Mouse (Mus musculus) forebrain, embryonic 12.5 days (tissue): ENCODE measurements around the gene Fbxl5. TPM values are rescaled to one million over a fixed set of nuclear protein-coding genes. Genes with fewer than 3 reads are reported as not detected.

ENCODE experiments used
- ATAC-seq: fragments of 200-750 bp; cut with Nextera tagmentation; 2 replicates; pipeline ENCODE4 v1.8.0; 2017; ENCODE audit warnings: moderate TSS enrichment; ENCODE audit not compliant: low FRiP score
- H3K27ac ChIP-seq: fragments of 300-500 bp; sonication (generic); 2 replicates; pipeline ENCODE4 v1.5.1; 2016; ENCODE audit warnings: mild to moderate bottlenecking
- H3K27me3 ChIP-seq: fragments of 300-500 bp; sonication (generic); 2 replicates; pipeline ENCODE4 v1.6.1; 2016; ENCODE audit warnings: mild to moderate bottlenecking
- H3K36me3 ChIP-seq: fragments of 300-500 bp; sonication (generic); replicated peaks from 2 replicates; pipeline ENCODE4 v1.6.1; 2016; ENCODE audit warnings: mild to moderate bottlenecking
- H3K4me1 ChIP-seq: fragments of 300-500 bp; sonication (generic); 2 replicates; pipeline ENCODE4 v1.6.1; 2016
- H3K4me2 ChIP-seq: fragments of 300-500 bp; sonication (generic); 2 replicates; pipeline ENCODE4 v1.6.1; 2016; ENCODE audit warnings: mild to moderate bottlenecking, moderate library complexity
- H3K4me3 ChIP-seq: fragments of 300-500 bp; sonication (generic); replicated peaks from 2 replicates; pipeline ENCODE4 v1.5.1; 2016; ENCODE audit warnings: mild to moderate bottlenecking
- H3K9ac ChIP-seq: fragments of 300-500 bp; sonication (generic); 2 replicates; pipeline ENCODE4 v1.6.1; 2016; ENCODE audit warnings: mild to moderate bottlenecking
- H3K9me3 ChIP-seq: fragments of 300-500 bp; sonication (generic); 2 replicates; pipeline ENCODE4 v1.6.1; 2016
- WGBS: fragments of 180-500 bp; shearing (Covaris S2); methylation state at CpG from one replicate; pipeline ENCODE4 v1.1.7; 2016; 5-methylcytosine and 5-hydroxymethylcytosine counted together
- polyA plus RNA-seq: library from polyadenylated mRNA; unstranded; fragments of >200 nt; fragmentation: Nextera tagmentation; extraction: Ambion mirVana; gene quantifications from 2 replicates; pipeline ENCODE4 v1.2.1, GENCODE M21; 2016

Fbxl5 gene
- polyA plus RNA-seq, 1 experiment from 2014 or later = 70.1 TPM

GRCm38 (mm10) chr5:43848275-43848674, 26.8 kb upstream of the Fbxl5 start:
- Histone ChIP-seq H3K4me1 (no peaks in the 10 kb centered on the region; the same call in 1 of the 2 replicates), H3K36me3 (no peaks in the 10 kb centered on the region), H3K27ac (no peak overlapping the region), H3K4me3 (no peak overlapping the region), H3K9ac (no peak overlapping the region), H3K4me2 (no peak overlapping the region), H3K27me3 (no peaks in the 10 kb centered on the region), H3K9me3 (no peaks in the 10 kb centered on the region)
- WGBS = 85% methylated on average over 3 of the region's 3 CpGs
- no peak for ATAC-seq

GRCm38 (mm10) chr5:43847555-43847954, 26.1 kb upstream of the Fbxl5 start:
- Histone ChIP-seq H3K27ac (no peak overlapping the region), H3K27me3 (no peaks in the 10 kb centered on the region), H3K9ac (no peak overlapping the region), H3K4me1 (no peaks in the 10 kb centered on the region; the same call in 1 of the 2 replicates), H3K4me3 (no peak overlapping the region), H3K9me3 (no peaks in the 10 kb centered on the region), H3K4me2 (no peak overlapping the region), H3K36me3 (no peaks in the 10 kb centered on the region)
- no peak for ATAC-seq

GRCm38 (mm10) chr5:43846227-43846626, 24.8 kb upstream of the Fbxl5 start:
- no peak overlapping the region for H3K4me2 ChIP-seq
- H3K4me3 ChIP-seq = no peak overlapping the region
- no peaks in the 10 kb centered on the region for H3K36me3 ChIP-seq
- no peaks in the 10 kb centered on the region for H3K27me3 ChIP-seq
- H3K9ac ChIP-seq = no peak overlapping the region
- WGBS = 15% methylated on average over 2 of the region's 2 CpGs
- no peak for ATAC-seq
- no peaks in the 10 kb centered on the region; the same call in 1 of the 2 replicates for H3K4me1 ChIP-seq
- H3K27ac ChIP-seq = no peak overlapping the region
- no peaks in the 10 kb centered on the region for H3K9me3 ChIP-seq

GRCm38 (mm10) chr5:43845646-43846045, 24.2 kb upstream of the Fbxl5 start:
- 57% methylated on average over 1 of the region's 1 CpGs for WGBS
- no peaks in the 10 kb centered on the region for H3K36me3 ChIP-seq
- no peaks in the 10 kb centered on the region; the same call in 1 of the 2 replicates for H3K4me1 ChIP-seq
- no peaks in the 10 kb centered on the region for H3K9me3 ChIP-seq
- no peaks in the 10 kb centered on the region for H3K27me3 ChIP-seq
- H3K27ac ChIP-seq = no peak overlapping the region
- ATAC-seq = no peak
- H3K4me2 ChIP-seq = no peak overlapping the region
- H3K9ac ChIP-seq = no peak overlapping the region
- H3K4me3 ChIP-seq = no peak overlapping the region

- H3K4me2 ChIP-seq = no peak overlapping the region
- no peak overlapping the region for H3K4me3 ChIP-seq
- H3K27ac ChIP-seq = no peak overlapping the region
- H3K9ac ChIP-seq = no peak overlapping the region
- H3K27me3 ChIP-seq = no peaks in the 10 kb centered on the region
- no peaks in the 10 kb centered on the region for H3K36me3 ChIP-seq
- no peak for ATAC-seq
- 87% methylated on average over 5 of the region's 5 CpGs for WGBS
- H3K9me3 ChIP-seq = no peaks in the 10 kb centered on the region
- no peaks in the 10 kb centered on the region; the same call in 1 of the 2 replicates for H3K4me1 ChIP-seq
Measured at GRCm38 (mm10) chr5:43845083-43845482, 23.6 kb upstream of the Fbxl5 start.

- no peak overlapping the region for H3K4me3 ChIP-seq
- WGBS = 66% methylated on average over 3 of the region's 3 CpGs
- no peak overlapping the region for H3K27ac ChIP-seq
- H3K27me3 ChIP-seq = no peaks in the 10 kb centered on the region
- no peak overlapping the region for H3K9ac ChIP-seq
- H3K4me1 ChIP-seq = no peaks in the 10 kb centered on the region; the same call in 1 of the 2 replicates
- ATAC-seq = no peak
- H3K36me3 ChIP-seq = no peaks in the 10 kb centered on the region
- no peak overlapping the region for H3K4me2 ChIP-seq
- H3K9me3 ChIP-seq = no peaks in the 10 kb centered on the region
Measured at GRCm38 (mm10) chr5:43842576-43843155, 21.2 kb upstream of the Fbxl5 start.

- Histone ChIP-seq H3K9me3 (no peaks in the 10 kb centered on the region), H3K27me3 (no peaks in the 10 kb centered on the region), H3K27ac (no peak overlapping the region), H3K9ac (no peak overlapping the region), H3K4me1 (no peaks in the 10 kb centered on the region; the same call in 1 of the 2 replicates), H3K4me2 (no peak overlapping the region), H3K4me3 (no peak overlapping the region), H3K36me3 (no peaks in the 10 kb centered on the region)
- WGBS = 85% methylated on average over 5 of the region's 5 CpGs
- ATAC-seq = no peak
Measured at GRCm38 (mm10) chr5:43842011-43842285, 20.5 kb upstream of the Fbxl5 start.

- Histone ChIP-seq H3K27ac (no peak overlapping the region), H3K36me3 (no peaks in the 10 kb centered on the region), H3K9me3 (no peaks in the 10 kb centered on the region), H3K27me3 (no peaks in the 10 kb centered on the region), H3K4me2 (no peak overlapping the region), H3K4me1 (no peaks in the 10 kb centered on the region; the same call in 1 of the 2 replicates), H3K9ac (no peak overlapping the region), H3K4me3 (no peak overlapping the region)
- WGBS = 54% methylated on average over 11 of the region's 11 CpGs
- ATAC-seq = peak; percentile 33; the same call in 1 of the 2 replicates
Measured at GRCm38 (mm10) chr5:43841144-43842010, 19.9 kb upstream of the Fbxl5 start.

GRCm38 (mm10) chr5:43837372-43837771, 15.9 kb upstream of the Fbxl5 start:
- ATAC-seq = no peak; the same call in 1 of the 2 replicates
- H3K36me3 ChIP-seq = no peaks in the 10 kb centered on the region
- no peak overlapping the region for H3K4me2 ChIP-seq
- no peak overlapping the region for H3K4me3 ChIP-seq
- H3K4me1 ChIP-seq = no peaks in the 10 kb centered on the region
- H3K27ac ChIP-seq = no peak overlapping the region
- H3K27me3 ChIP-seq = no peaks in the 10 kb centered on the region
- 50% methylated on average over 5 of the region's 5 CpGs for WGBS
- no peak overlapping the region for H3K9ac ChIP-seq
- no peaks in the 10 kb centered on the region for H3K9me3 ChIP-seq

- Histone ChIP-seq H3K36me3 (no peaks in the 10 kb centered on the region), H3K27ac (no peak overlapping the region), H3K9me3 (no peaks in the 10 kb centered on the region), H3K4me1 (no peaks in the 10 kb centered on the region), H3K27me3 (no peaks in the 10 kb centered on the region), H3K4me3 (no peak overlapping the region), H3K9ac (no peak overlapping the region), H3K4me2 (no peak overlapping the region)
- WGBS = 92% methylated on average over 7 of the region's 7 CpGs
- ATAC-seq = no peak
Measured at GRCm38 (mm10) chr5:43836590-43836989, 15.2 kb upstream of the Fbxl5 start.

GRCm38 (mm10) chr5:43827366-43827765, 5.9 kb upstream of the Fbxl5 start:
- H3K9me3 ChIP-seq = no peaks in the 10 kb centered on the region
- H3K4me2 ChIP-seq = no peak overlapping the region
- no peak overlapping the region for H3K4me3 ChIP-seq
- H3K9ac ChIP-seq = no peak overlapping the region
- H3K27ac ChIP-seq = no peak overlapping the region
- H3K4me1 ChIP-seq = no peaks in the 10 kb centered on the region
- no peak for ATAC-seq
- H3K27me3 ChIP-seq = no peaks in the 10 kb centered on the region
- WGBS = 81% methylated on average over 9 of the region's 9 CpGs
- no peaks in the 10 kb centered on the region for H3K36me3 ChIP-seq

- ATAC-seq = no peak
- 86% methylated on average over 2 of the region's 2 CpGs for WGBS
- no peak overlapping the region for H3K27ac ChIP-seq
- H3K27me3 ChIP-seq = no peaks in the 10 kb centered on the region
- H3K9ac ChIP-seq = no peak overlapping the region
- H3K4me1 ChIP-seq = no peaks in the 10 kb centered on the region
- no peak overlapping the region for H3K4me2 ChIP-seq
- no peaks in the 10 kb centered on the region for H3K36me3 ChIP-seq
- no peaks in the 10 kb centered on the region for H3K9me3 ChIP-seq
- H3K4me3 ChIP-seq = no peak overlapping the region
Measured at GRCm38 (mm10) chr5:43826883-43827282, 5.4 kb upstream of the Fbxl5 start.

GRCm38 (mm10) chr5:43824580-43824979, 3.1 kb upstream of the Fbxl5 start:
- no peaks in the 10 kb centered on the region for H3K9me3 ChIP-seq
- no peaks in the 10 kb centered on the region for H3K36me3 ChIP-seq
- no peak overlapping the region for H3K4me3 ChIP-seq
- no peak overlapping the region for H3K4me2 ChIP-seq
- H3K9ac ChIP-seq = no peak overlapping the region
- no peaks in the 10 kb centered on the region for H3K4me1 ChIP-seq
- no peaks in the 10 kb centered on the region for H3K27me3 ChIP-seq
- WGBS = 94% methylated on average over 3 of the region's 3 CpGs
- H3K27ac ChIP-seq = no peak overlapping the region
- no peak for ATAC-seq
